Comparison of ENCODE assay signal across 14 mouse cellular contexts in genomic region chr8:90839725-90840714, GRCm38 (mm10). TPM values are rescaled to one million over a fixed set of nuclear protein-coding genes. Genes with fewer than 3 reads are reported as not detected.
DNase-seq lines count a peak whose midpoint lies in the region; ATAC-seq lines count a peak whose summit lies in the region.
"Had no signal": no experiment of that assay in that cellular context is flagged by ENCODE, and none has a peak within 500 bp of the region (broad histone marks: within the 10 kb centered on the region; RNA-seq: fewer than 3 reads in every experiment).

No protein-coding gene starts in this region.

- 56% methylated on average over 11 of the region's 11 CpGs for WGBS in intestine, embryonic 15.5 days

- no peaks in the 10 kb centered on the region for H3K36me3 ChIP-seq in intestine, embryonic 15.5 days
- H3K36me3 ChIP-seq: heart, embryonic 15.5 days; midbrain, embryonic 15.5 days had no signal

- H3K4me1 ChIP-seq in intestine, embryonic 15.5 days (replicated peaks): peaks cover 2% of the 10 kb centered on the region; the same call in 1 of the 2 replicates
- H3K4me1 ChIP-seq: midbrain, embryonic 15.5 days had no signal

- no peaks in the 10 kb centered on the region for H3K27me3 ChIP-seq in intestine, embryonic 15.5 days (replicated peaks)
- H3K27me3 ChIP-seq: heart, embryonic 15.5 days; midbrain, embryonic 15.5 days had no signal

- H3K4me2 ChIP-seq in intestine, embryonic 15.5 days (replicated peaks): no peak overlapping the region
- H3K4me2 ChIP-seq: heart, embryonic 15.5 days; midbrain, embryonic 15.5 days had no signal

- H3K9ac ChIP-seq in intestine, embryonic 15.5 days: no peak overlapping the region
- H3K9ac ChIP-seq: heart, embryonic 15.5 days; liver, embryonic 14.5 days; midbrain, embryonic 15.5 days had no signal

- DNase-seq in adrenal gland, postnatal 14 days: peak; percentile 53
- DNase-seq in adrenal gland, postnatal 10 days: no peak
- DNase-seq in lung, postnatal 25 days (ENCODE audit: low spot score): peak; percentile 26
- DNase-seq in lung, adult 18-20 months: no peak
- peak; percentile 33 to 40 for DNase-seq in adrenal gland, postnatal 36 days
- DNase-seq in skeletal muscle tissue, adult 2 months (ENCODE audit: low read depth, low spot score): peak; percentile 81
- DNase-seq in yolk sac, embryonic 10.5 days (ENCODE audit: low spot score): no peak
- DNase-seq: layer of hippocampus, postnatal 36 days had no signal

- ATAC-seq in intestine, embryonic 15.5 days: no peak
- ATAC-seq: forebrain, embryonic 16.5 days; midbrain, embryonic 15.5 days had no signal

- H3K27ac ChIP-seq in intestine, embryonic 15.5 days: no peak overlapping the region
- H3K27ac ChIP-seq: heart, embryonic 15.5 days; liver, embryonic 14.5 days; midbrain, embryonic 15.5 days had no signal

- no peak overlapping the region for H3K4me3 ChIP-seq in intestine, embryonic 15.5 days (replicated peaks)
- H3K4me3 ChIP-seq: heart, embryonic 15.5 days; midbrain, embryonic 15.5 days had no signal

- H3K9me3 ChIP-seq in intestine, embryonic 15.5 days: no peaks in the 10 kb centered on the region
- H3K9me3 ChIP-seq: heart, embryonic 15.5 days; midbrain, embryonic 15.5 days had no signal

RNA-seq across cellular contexts. Expression of gene Chd9, which starts 11.9 kb away (rescaled TPM):
- total RNA-seq in adrenal gland, postnatal 14 days (2021): 86.3 and 94.8 TPM in 2 replicates
- 10 to 100 TPM; 65.7 to 80.1 TPM for total RNA-seq in adrenal gland, postnatal 10 days (2021)
- 10 to 100 TPM; 68.7 to 93.5 TPM for total RNA-seq in adrenal gland, postnatal 36 days (2021)
- polyA plus RNA-seq in intestine, embryonic 15.5 days (2015; fragmentation: Nextera tagmentation; extraction: Ambion mirVana): 154 and 226 TPM in 2 replicates

RNA-seq across cellular contexts. Expression of gene Gm19935, which starts 22.8 kb away (rescaled TPM):
- not detected in 2 replicates for total RNA-seq in adrenal gland, postnatal 14 days (2021)
- not detected for total RNA-seq in adrenal gland, postnatal 10 days (2021)
- total RNA-seq in adrenal gland, postnatal 36 days (2021): not detected
- 0.15 and 0.23 TPM in 2 replicates for polyA plus RNA-seq in intestine, embryonic 15.5 days (2015; fragmentation: Nextera tagmentation; extraction: Ambion mirVana)
- polyA plus RNA-seq: heart, embryonic 15.5 days; intestine, embryonic 14.5 days; liver, embryonic 14.5 days had no signal

Comparison
In these comparisons a context has a peak if more than half of its experiments do, and no peak if none do; other contexts are left out.
1. DNase-seq: peak in adrenal gland, postnatal 14 days (single experiment), lung, postnatal 25 days (single experiment), adrenal gland, postnatal 36 days (2 of 2) and skeletal muscle tissue, adult 2 months (single experiment); none in adrenal gland, postnatal 10 days (single experiment), lung, adult 18-20 months (0 of 2) and yolk sac, embryonic 10.5 days (single experiment).